Mouse (Mus musculus) small intestine, adult 2 months (tissue): Measurements from ENCODE around the gene Ccdc33. TPM values are rescaled to one million over a fixed set of nuclear protein-coding genes. Genes with fewer than 3 reads are reported as not detected.

Experiments used
- H3K27ac ChIP-seq: fragments of 200-500 bp; 2 replicates; pipeline ENCODE4 v1.5.1; 2012; ENCODE audit warnings: low read depth, low read length, control low read depth, inconsistent platforms; ENCODE audit not compliant: insufficient read depth
- H3K27me3 ChIP-seq: fragments of 200-500 bp; 2 replicates; pipeline ENCODE4 v1.6.1; 2012; ENCODE audit warnings: mild to moderate bottlenecking, moderate library complexity, low read length, inconsistent platforms; ENCODE audit not compliant: control insufficient read depth, insufficient read depth
- H3K36me3 ChIP-seq: fragments of 200-500 bp; 2 replicates; pipeline ENCODE4 v1.6.1; 2012; ENCODE audit warnings: mild to moderate bottlenecking, low read length, control low read depth, inconsistent platforms; ENCODE audit not compliant: control insufficient read depth, insufficient read depth
- H3K4me1 ChIP-seq: fragments of 200-500 bp; 2 replicates; pipeline ENCODE4 v1.6.1; 2012; ENCODE audit warnings: low read length, inconsistent platforms, mixed read lengths; ENCODE audit not compliant: control insufficient read depth, insufficient read depth, insufficient read length
- H3K4me3 ChIP-seq: fragments of 200-500 bp; 2 replicates; pipeline ENCODE4 v1.5.1; 2012; ENCODE audit warnings: low read depth, mild to moderate bottlenecking, control low read depth, inconsistent platforms, low read length, moderate library complexity
- CTCF ChIP-seq: fragments of 200-500 bp; IDR thresholded peaks from 2 replicates; pipeline ENCODE4 v1.5.1; 2012; ENCODE audit warnings: low read depth, mild to moderate bottlenecking, control low read depth, inconsistent platforms, low read length, moderate library complexity, mixed read lengths; ENCODE audit not compliant: insufficient replicate concordance, insufficient read length; ENCODE audit errors: extremely low read depth
- POLR2A ChIP-seq: fragments of 200-500 bp; IDR thresholded peaks from 2 replicates; pipeline ENCODE4 v1.6.1; 2012; ENCODE audit warnings: low read depth, mild to moderate bottlenecking, control low read depth, inconsistent platforms, low read length, moderate library complexity
- WGBS: fragments of 180-500 bp; shearing (Covaris S2); methylation state at CpG from one replicate; pipeline ENCODE4 v1.1.7; 2018; 5-methylcytosine and 5-hydroxymethylcytosine counted together
- polyA plus RNA-seq: library from polyadenylated mRNA; depleted of rRNA; stranded (reverse); fragments of >200 nt; gene quantifications from 2 replicates; pipeline ENCODE4 v1.2.3, GENCODE M21; 2012

Ccdc33 gene
- polyA plus RNA-seq, 1 experiment: not detected

- Histone ChIP-seq H3K27me3 (no peaks in the 10 kb centered on the region), H3K4me1 (peaks cover 6% of the 10 kb centered on the region; the same call in 1 of the 2 replicates), H3K27ac (peak overlapping the region; percentile 74), H3K36me3 (no peaks in the 10 kb centered on the region), H3K4me3 (peak overlapping the region; percentile 44)
- WGBS: 70% methylated on average over 13 of the region's 13 CpGs
- no peak for TF ChIP-seq POLR2A
These were observed 39.2 kb upstream of the Ccdc33 start for GRCm38 (mm10) chr9:58157838-58158237.

GRCm38 (mm10) chr9:58156819-58157560 is 38.4 kb upstream of the Ccdc33 start:
- Histone ChIP-seq H3K4me1 (peaks cover 6% of the 10 kb centered on the region; the same call in 1 of the 2 replicates), H3K36me3 (no peaks in the 10 kb centered on the region), H3K27me3 (no peaks in the 10 kb centered on the region), H3K27ac (no peak overlapping the region), H3K4me3 (no peak overlapping the region; the same call in 1 of the 2 replicates)
- TF ChIP-seq CTCF (no peak), POLR2A (no peak)
- 89% methylated on average over 22 of the region's 22 CpGs for WGBS

- H3K27me3 ChIP-seq: no peaks in the 10 kb centered on the region
- peaks cover 6% of the 10 kb centered on the region; the same call in 1 of the 2 replicates for H3K4me1 ChIP-seq
- H3K36me3 ChIP-seq: no peaks in the 10 kb centered on the region
- TF ChIP-seq CTCF: no peak
- no peak for TF ChIP-seq POLR2A
- 57% methylated on average over 3 of the region's 3 CpGs for WGBS
- no peak overlapping the region for H3K27ac ChIP-seq
- H3K4me3 ChIP-seq: no peak overlapping the region
These were observed 36.7 kb upstream of the Ccdc33 start for GRCm38 (mm10) chr9:58155366-58155765.

DNA sequence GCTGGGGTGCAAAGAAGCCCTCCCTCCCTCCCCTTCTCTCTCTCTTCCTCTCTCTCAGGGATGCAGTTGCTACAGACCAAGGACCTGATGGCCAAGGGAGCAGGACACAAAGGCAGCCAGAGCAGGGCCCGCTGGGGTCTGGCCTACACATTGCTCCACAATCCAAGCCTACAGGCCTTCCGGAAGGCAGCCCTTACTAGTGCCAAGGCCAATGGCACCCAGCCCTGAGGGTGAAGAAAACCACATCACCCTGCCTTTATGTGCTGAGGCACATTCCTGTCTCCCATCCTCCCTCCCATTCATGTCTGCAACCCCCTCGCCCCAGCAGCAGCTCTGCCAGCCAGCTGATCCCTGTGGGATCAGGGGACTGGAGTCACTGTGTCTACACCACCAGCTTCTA is 34.5 kb upstream of the Ccdc33 start:
- 80% methylated on average over 3 of the region's 3 CpGs for WGBS
- TF ChIP-seq POLR2A (no peak), CTCF (no peak)
- Histone ChIP-seq H3K4me1 (peaks cover 6% of the 10 kb centered on the region; the same call in 1 of the 2 replicates), H3K27me3 (no peaks in the 10 kb centered on the region), H3K4me3 (no peak overlapping the region), H3K36me3 (no peaks in the 10 kb centered on the region), H3K27ac (no peak overlapping the region)

DNA sequence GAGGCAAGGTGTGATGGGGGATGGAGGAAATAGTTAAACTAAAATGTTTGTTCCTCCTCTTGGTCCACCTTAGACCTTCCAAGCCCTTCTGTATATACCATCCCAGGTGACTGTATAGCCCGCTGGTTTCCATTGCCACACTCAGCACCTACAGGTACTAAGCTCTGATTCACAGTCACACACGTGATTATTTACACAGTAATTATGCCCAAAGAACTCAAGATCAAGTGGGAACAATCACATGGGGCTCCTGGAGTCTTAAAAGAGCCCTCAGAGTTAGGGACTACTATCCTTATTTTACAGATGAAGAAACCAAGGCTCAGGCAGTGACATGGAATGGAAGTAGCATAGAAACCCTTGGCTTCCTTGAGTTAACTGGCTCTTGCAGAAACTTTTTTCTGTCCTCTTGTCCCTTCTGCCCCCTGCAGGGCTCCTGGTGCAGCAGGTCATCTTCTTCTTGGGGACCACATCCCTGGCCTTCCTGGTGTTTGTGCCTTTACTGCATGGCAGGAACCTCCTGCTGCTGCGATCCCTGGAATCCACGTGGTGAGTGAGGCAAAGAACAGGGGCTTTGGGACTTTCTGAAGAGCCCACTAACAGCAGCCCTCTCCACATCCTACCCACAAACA is 32.2 kb upstream of the Ccdc33 start:
- no peak overlapping the region for H3K27ac ChIP-seq
- no peak for TF ChIP-seq POLR2A
- TF ChIP-seq CTCF: no peak
- H3K4me1 ChIP-seq: no peaks in the 10 kb centered on the region
- no peaks in the 10 kb centered on the region for H3K36me3 ChIP-seq
- no peaks in the 10 kb centered on the region for H3K27me3 ChIP-seq
- H3K4me3 ChIP-seq: no peak overlapping the region
- WGBS: 54% methylated on average over 4 of the region's 4 CpGs

DNA sequence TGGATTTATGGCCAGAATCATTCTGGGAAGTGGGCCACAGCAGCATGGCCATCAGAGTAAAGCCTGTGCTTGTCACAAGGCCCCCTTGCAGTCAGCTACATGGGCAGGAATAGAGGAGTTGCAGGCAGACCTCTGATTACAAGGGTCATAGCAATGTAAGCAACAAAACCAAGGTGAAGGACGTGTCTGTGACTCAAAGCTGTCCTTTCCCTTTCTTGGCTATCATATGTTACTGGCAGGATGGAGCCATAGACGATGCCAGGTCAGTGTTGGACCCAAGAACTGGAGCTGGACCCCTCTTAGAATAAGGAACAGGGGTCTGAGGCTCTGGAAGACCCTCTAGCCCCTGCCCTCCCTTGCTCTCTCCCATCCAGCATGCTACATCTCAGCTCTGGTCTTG is 30.2 kb upstream of the Ccdc33 start:
- WGBS: 59% methylated on average over 2 of the region's 2 CpGs
- no peaks in the 10 kb centered on the region for H3K4me1 ChIP-seq
- TF ChIP-seq CTCF: no peak
- no peak for TF ChIP-seq POLR2A
- H3K4me3 ChIP-seq: no peak overlapping the region
- H3K27me3 ChIP-seq: no peaks in the 10 kb centered on the region
- no peaks in the 10 kb centered on the region for H3K36me3 ChIP-seq
- no peak overlapping the region for H3K27ac ChIP-seq

DNA sequence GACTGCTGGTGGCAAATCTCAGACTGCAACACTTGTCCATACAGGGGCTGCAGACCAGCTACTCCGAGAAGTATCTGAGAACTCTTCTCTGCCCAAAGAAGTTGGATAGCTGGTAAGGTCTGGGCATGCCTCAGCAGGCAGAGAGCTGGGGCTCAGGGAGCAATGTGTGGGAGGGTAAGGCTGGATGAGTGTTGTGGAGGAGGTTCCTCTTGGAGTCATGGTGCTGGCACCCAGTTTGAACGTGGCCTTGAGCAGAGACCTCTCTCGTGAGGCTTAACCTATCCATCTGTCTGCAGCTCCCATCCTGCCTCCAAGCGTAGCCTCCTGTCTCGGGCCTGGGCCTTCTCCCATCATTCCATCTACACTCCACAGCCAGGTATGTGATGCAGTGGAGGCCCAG is 26.8 kb upstream of the Ccdc33 start:
- 87% methylated on average over 5 of the region's 5 CpGs for WGBS
- Histone ChIP-seq H3K27me3 (no peaks in the 10 kb centered on the region), H3K36me3 (no peaks in the 10 kb centered on the region), H3K4me3 (no peak overlapping the region), H3K27ac (no peak overlapping the region), H3K4me1 (no peaks in the 10 kb centered on the region)
- TF ChIP-seq POLR2A: no peak
- no peak for TF ChIP-seq CTCF

DNA sequence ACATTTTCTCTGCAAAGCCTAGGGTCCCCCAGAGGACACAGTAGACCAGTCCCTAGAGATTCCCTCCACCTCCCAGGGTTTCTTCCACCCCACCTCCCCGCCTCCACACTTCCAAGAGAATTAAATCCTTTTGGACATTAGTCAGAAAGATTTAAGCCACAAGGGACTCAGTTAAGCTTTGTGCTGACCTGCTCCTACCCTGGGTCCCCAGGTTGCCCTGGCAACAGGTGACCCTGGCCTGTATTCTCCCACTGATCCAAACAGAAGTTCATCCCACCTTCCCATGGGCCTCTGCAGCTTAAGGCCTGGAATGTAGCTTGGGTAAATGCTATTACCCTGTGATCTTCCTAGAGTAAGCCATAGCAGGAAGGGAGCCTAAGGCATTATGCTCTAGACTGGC is 26.0 kb upstream of the Ccdc33 start:
- H3K4me3 ChIP-seq: no peak overlapping the region
- no peak overlapping the region for H3K27ac ChIP-seq
- H3K36me3 ChIP-seq: no peaks in the 10 kb centered on the region
- TF ChIP-seq CTCF: no peak
- TF ChIP-seq POLR2A: no peak
- H3K27me3 ChIP-seq: no peaks in the 10 kb centered on the region
- WGBS: 73% methylated on average over 1 of the region's 1 CpGs
- no peaks in the 10 kb centered on the region for H3K4me1 ChIP-seq
